19 mouse cellular contexts compared by ENCODE assay signal in genomic region chr13:30619684-30620083, GRCm38 (mm10).
"Had no signal": no experiment of that assay in that cellular context is flagged by ENCODE, and none has a peak within 500 bp of the region (broad histone marks: within the 10 kb centered on the region; RNA-seq: fewer than 3 reads in every experiment).

No protein-coding gene starts in this region.

- H3K9ac ChIP-seq: liver, postnatal 0 days; lung, embryonic 15.5 days; midbrain, embryonic 13.5 days; midbrain, embryonic 15.5 days; neural tube, embryonic 12.5 days had no signal

- H3K4me3 ChIP-seq: lung, embryonic 15.5 days; megakaryocyte, embryonic 14.5 days; midbrain, embryonic 13.5 days; midbrain, embryonic 15.5 days; myocyte; neural tube, embryonic 12.5 days had no signal

- H3K9me3 ChIP-seq: lung, embryonic 15.5 days; midbrain, embryonic 15.5 days; neural tube, embryonic 12.5 days had no signal

- H3K4me2 ChIP-seq: lung, embryonic 15.5 days; midbrain, embryonic 11.5 days; midbrain, embryonic 13.5 days; midbrain, embryonic 15.5 days; neural tube, embryonic 12.5 days had no signal

- H3K27me3 ChIP-seq: lung, embryonic 15.5 days; megakaryocyte, embryonic 14.5 days; midbrain, embryonic 13.5 days; midbrain, embryonic 15.5 days; neural tube, embryonic 12.5 days had no signal

- DNase-seq: liver, postnatal 0 days; lung, adult 2 months; lung, postnatal 14 days; lung, postnatal 36 days; right cerebral cortex, postnatal 14 days; right cerebral cortex, postnatal 4 days; spleen, adult 18-20 months; thymus, adult 18-20 months; thymus, postnatal 14 days; thymus, postnatal 36 days had no signal

- H3K4me1 ChIP-seq: lung, embryonic 15.5 days; megakaryocyte, embryonic 14.5 days; midbrain, embryonic 13.5 days; midbrain, embryonic 15.5 days; neural tube, embryonic 12.5 days had no signal

- H3K27ac ChIP-seq: lung, embryonic 15.5 days; macrophage; midbrain, embryonic 13.5 days; midbrain, embryonic 15.5 days; neural tube, embryonic 12.5 days had no signal

- H3K36me3 ChIP-seq: lung, embryonic 15.5 days; midbrain, embryonic 13.5 days; midbrain, embryonic 15.5 days; neural tube, embryonic 12.5 days had no signal

- ATAC-seq: liver, postnatal 0 days; lung, postnatal 0 days; midbrain, embryonic 13.5 days; midbrain, embryonic 15.5 days had no signal
